Mouse (Mus musculus): Measurements from ENCODE around the gene Snx29. TPM values are rescaled to one million over a fixed set of nuclear protein-coding genes. Genes with fewer than 3 reads are reported as not detected.

Gene Snx29
- total and polyA plus RNA-seq, 3 experiments = 1.2 to 3.2 (median 3.1) TPM

DNA sequence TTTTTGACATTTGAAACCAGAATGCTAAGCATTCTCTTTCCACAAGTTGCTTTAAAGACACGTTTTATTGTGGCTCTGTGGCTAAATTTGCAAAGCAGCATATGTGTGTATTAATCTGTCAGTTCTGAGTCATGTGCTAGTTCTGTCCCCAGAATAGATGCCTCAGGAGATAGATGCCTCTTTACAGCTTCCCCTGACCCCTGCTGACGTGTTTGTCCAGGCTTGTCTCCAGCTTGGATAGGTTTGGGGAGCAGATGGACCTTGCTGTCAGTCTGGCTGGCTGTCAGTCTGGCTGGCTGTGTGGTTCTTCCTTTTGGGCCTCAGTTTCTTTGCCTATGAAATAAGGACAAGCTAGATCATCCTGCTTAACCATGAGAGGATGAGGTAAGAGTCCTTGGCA is 292.9 kb downstream of the Snx29 start:
- no peaks in the 10 kb centered on the region for H3K9me3 ChIP-seq (replicated peaks; ENCODE audit: low read length)
- H3K27me3 ChIP-seq (replicated peaks) = no peaks in the 10 kb centered on the region
- H3K4me2 ChIP-seq (ENCODE audit: insufficient read depth, low read depth, poor library complexity, severe bottlenecking) = no peak overlapping the region
- H3K4me3 ChIP-seq (replicated peaks in 1 of 3; ENCODE audit: low read depth in 2 of 3, low read length in 2 of 3, poor library complexity in 1 of 3) = no peak overlapping the region
- in situ Hi-C loops (cut with MboI; ENCODE audit: low pct_ligation_motif_present, low pct_unique_long_range_greater_than_20kb, low sequenced_read_pairs) = loop anchor here (25.0 kb wide), 1 partner anchor 597 kb away; no protein-coding TSS in a partner anchor
- no peaks in the 10 kb centered on the region for H3K79me2 ChIP-seq (replicated peaks; ENCODE audit: control insufficient read depth, extremely low read depth, insufficient read depth, poor library complexity, severe bottlenecking)
- H3K4me1 ChIP-seq (ENCODE audit: control insufficient read depth in 1 of 2, insufficient read depth in 2 of 2) = no peaks in the 10 kb centered on the region
- H3K36me3 ChIP-seq (replicated peaks in 1 of 2; ENCODE audit: control insufficient read depth in 1 of 2, insufficient read depth in 1 of 2, low read length in 1 of 2) = no peaks in the 10 kb centered on the region
- H3K27ac ChIP-seq (ENCODE audit: insufficient read depth, low read depth) = no peak overlapping the region
- TF ChIP-seq HCFC1 (IDR thresholded peaks at IDR 0.05; ENCODE audit: low read depth, low read length) (no peak), TBP (conservative IDR thresholded peaks at IDR 0.05; ENCODE audit: low read depth, low read length) (no peak), MAFK (IDR thresholded peaks at IDR 0.05; ENCODE audit: insufficient replicate concordance, low read length) (no peak), GABPA (IDR thresholded peaks at IDR 0.05; ENCODE audit: insufficient replicate concordance, low read depth, low read length) (no peak), EP300 (IDR thresholded peaks at IDR 0.05; ENCODE audit: low read length) (no peak)
- dilution Hi-C loops (cut with MboI; ENCODE audit: extremely low pct_ligation_motif_present, extremely low pct_unique_long_range_greater_than_20kb, low sequenced_read_pairs) = no loop called here
- no peak for DNase-seq (ENCODE audit: extremely low read depth)
- no peak overlapping the region for H3K9ac ChIP-seq (ENCODE audit: insufficient read depth, low read depth)

- in situ Hi-C loops (cut with MboI; ENCODE audit: low pct_ligation_motif_present, low pct_unique_long_range_greater_than_20kb, low sequenced_read_pairs) (loop anchor here (25.0 kb wide), 1 partner anchor 592 kb away; no protein-coding TSS in a partner anchor), dilution Hi-C loops (cut with MboI; ENCODE audit: extremely low pct_ligation_motif_present, extremely low pct_unique_long_range_greater_than_20kb, low sequenced_read_pairs) (no loop called here)
- H3K27ac ChIP-seq (ENCODE audit: insufficient read depth, low read depth) = no peak overlapping the region
- peaks cover 0 to 5% of the 10 kb centered on the region in 2 experiments for H3K36me3 ChIP-seq (replicated peaks in 1 of 2; ENCODE audit: control insufficient read depth in 1 of 2, insufficient read depth in 1 of 2, low read length in 1 of 2)
- H3K79me2 ChIP-seq (replicated peaks; ENCODE audit: control insufficient read depth, extremely low read depth, insufficient read depth, poor library complexity, severe bottlenecking) = no peaks in the 10 kb centered on the region
- H3K27me3 ChIP-seq (replicated peaks) = no peaks in the 10 kb centered on the region
- no peak overlapping the region for H3K9ac ChIP-seq (ENCODE audit: insufficient read depth, low read depth)
- no peak for DNase-seq (ENCODE audit: extremely low read depth)
- H3K4me3 ChIP-seq (replicated peaks in 1 of 3; ENCODE audit: low read depth in 2 of 3, low read length in 2 of 3, poor library complexity in 1 of 3) = no peak overlapping the region
- TF ChIP-seq MEF2A (IDR thresholded peaks at IDR 0.05; ENCODE audit: borderline replicate concordance, low read depth, low read length) (no peak), SIN3A (IDR thresholded peaks at IDR 0.05; ENCODE audit: low read length) (no peak), ELF1 (IDR thresholded peaks at IDR 0.05; ENCODE audit: low read depth, low read length) (no peak), GABPA (IDR thresholded peaks at IDR 0.05; ENCODE audit: insufficient replicate concordance, low read depth, low read length) (no peak), EP300 (IDR thresholded peaks at IDR 0.05; ENCODE audit: low read length) (no peak), CHD2 (IDR thresholded peaks at IDR 0.05; ENCODE audit: low read length) (no peak), USF1 (IDR thresholded peaks at IDR 0.05; ENCODE audit: low read depth, low read length) (no peak), MXI1 (IDR thresholded peaks at IDR 0.05; ENCODE audit: low read depth, low read length) (no peak), TCF12 (IDR thresholded peaks at IDR 0.05; ENCODE audit: low read depth, low read length) (no peak), BHLHE40 (IDR thresholded peaks at IDR 0.05; ENCODE audit: low read depth, low read length) (no peak), CTCF (conservative IDR thresholded peaks at IDR 0.05 in 1 of 2, IDR thresholded peaks at IDR 0.05 in 1 of 2; ENCODE audit: low read depth in 2 of 2, low read length in 2 of 2) (no peak), IRF4 (IDR thresholded peaks at IDR 0.05; ENCODE audit: low read depth, low read length) (no peak), POLR2AphosphoS2 (IDR thresholded peaks at IDR 0.05; ENCODE audit: low read depth, low read length) (no peak), NRF1 (IDR thresholded peaks at IDR 0.05; ENCODE audit: low read depth, low read length) (no peak)
- peaks cover 5 to 20% of the 10 kb centered on the region in 2 experiments; a peak in 3 of 4 replicates for H3K4me1 ChIP-seq (ENCODE audit: control insufficient read depth in 1 of 2, insufficient read depth in 2 of 2)
- no peaks in the 10 kb centered on the region for H3K9me3 ChIP-seq (replicated peaks; ENCODE audit: low read length)
- H3K4me2 ChIP-seq (ENCODE audit: insufficient read depth, low read depth, poor library complexity, severe bottlenecking) = no peak overlapping the region
Observed at GRCm38 (mm10) chr16:11619951-11620350, 297.2 kb downstream of the Snx29 start.

All from CH12.LX (cell line).